Mouse (Mus musculus) CD4-positive helper T cell, adult 2 months (primary cell): ENCODE results near the gene Hoxa13.

Experiments used
- DNase-seq: peaks from one replicate; pipeline ENCODE4 v3.0.0-alpha.2; 2012; ENCODE audit warnings: low read depth, missing footprints, low spot score

Gene Hoxa13

GRCm38 (mm10) chr6:52270494-52271480 is 10.1 kb upstream of the Hoxa13 start:
- no peak for DNase-seq

GRCm38 (mm10) chr6:52268756-52269155 is 8.1 kb upstream of the Hoxa13 start:
- no peak for DNase-seq

DNA sequence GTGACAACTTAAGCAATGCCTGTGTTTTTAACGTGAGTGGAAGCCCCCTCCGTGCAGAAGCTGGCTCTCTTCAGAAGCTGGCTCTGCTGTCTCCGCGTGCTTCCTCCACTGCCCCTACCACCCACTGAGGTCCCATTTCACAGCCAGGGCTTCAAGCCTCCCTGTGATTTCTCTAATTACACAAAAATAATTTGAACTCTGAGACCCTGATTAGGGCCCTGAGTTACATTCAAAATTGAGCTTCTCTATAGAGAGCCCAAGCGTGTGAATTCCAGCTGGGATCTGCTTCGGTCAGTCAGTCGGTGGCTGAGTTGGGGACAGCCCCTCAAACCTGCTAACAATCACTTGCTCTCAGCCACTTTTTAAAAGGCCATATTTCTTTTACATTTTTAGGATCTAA is 7.7 kb upstream of the Hoxa13 start:
- no peak for DNase-seq

DNA sequence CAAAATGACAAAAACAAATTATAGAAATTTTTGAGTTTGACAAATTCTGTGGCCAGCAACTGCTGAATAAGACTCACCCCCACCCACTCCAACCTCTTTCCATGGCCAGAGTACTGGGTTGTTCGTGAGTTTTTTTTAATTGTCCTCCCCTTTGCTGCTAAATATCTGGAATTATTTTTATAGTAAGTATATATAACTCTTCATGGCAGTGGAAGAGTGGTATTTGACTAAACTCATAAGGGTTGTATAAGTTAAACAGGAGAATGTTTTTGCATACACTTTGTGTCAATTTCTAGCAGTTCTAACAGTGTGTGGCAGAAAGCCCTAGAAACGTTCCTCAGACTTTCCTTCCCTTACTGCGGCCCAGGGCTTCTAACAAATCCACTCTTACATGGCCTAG is 7.0 kb upstream of the Hoxa13 start:
- no peak for DNase-seq

DNA sequence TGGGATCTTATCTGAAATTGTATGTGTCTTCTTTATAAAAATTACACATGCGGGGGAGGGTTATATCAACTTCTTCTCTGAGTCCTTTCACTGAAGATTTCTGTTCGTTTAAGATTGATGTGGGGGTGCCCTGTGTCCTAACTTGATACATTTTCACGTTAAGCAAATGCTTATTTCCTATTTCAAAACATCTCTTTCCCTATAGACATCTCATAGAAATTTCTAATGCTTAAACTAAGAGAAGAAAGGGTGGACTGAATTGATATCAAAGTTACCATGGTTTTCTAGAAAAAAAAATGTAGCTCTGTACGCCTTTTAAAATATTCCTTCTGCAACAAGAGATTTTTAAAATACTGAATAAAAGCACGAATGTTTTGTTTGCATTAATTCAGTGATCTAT is 6.5 kb upstream of the Hoxa13 start:
- DNase-seq: no peak

GRCm38 (mm10) chr6:52266666-52266985 is 5.9 kb upstream of the Hoxa13 start:
- no peak for DNase-seq

GRCm38 (mm10) chr6:52265913-52266665 is 5.4 kb upstream of the Hoxa13 start:
- DNase-seq: no peak

DNA sequence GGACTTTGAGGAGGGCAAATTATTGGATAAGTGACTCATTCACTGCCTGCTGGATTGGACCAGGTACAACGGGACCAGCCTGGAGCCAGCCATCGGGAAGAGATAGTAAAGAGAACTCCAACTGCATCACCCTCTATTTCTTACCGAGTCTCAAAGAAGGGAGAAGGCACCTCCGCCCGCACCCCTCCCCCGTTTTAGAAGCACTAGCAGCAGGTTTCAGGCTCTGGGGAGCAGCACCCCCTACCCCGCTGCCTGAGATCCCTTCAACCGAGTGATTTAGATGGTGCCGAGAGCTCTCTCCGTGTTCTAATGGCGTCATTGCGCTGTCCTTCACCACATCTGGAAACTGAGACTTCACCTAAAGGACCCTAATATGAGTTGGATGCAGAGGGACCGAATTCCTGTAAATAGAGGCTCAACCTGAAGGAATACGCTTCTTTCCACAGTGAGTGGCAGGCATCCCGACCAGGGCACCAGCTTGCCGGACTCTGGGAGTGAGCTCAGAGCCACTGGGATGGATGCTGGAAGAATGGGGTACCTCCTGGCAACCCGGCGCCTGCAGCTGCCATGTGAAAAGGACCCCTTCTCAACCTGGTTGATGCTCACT is 4.7 kb upstream of the Hoxa13 start:
- DNase-seq: no peak

DNA sequence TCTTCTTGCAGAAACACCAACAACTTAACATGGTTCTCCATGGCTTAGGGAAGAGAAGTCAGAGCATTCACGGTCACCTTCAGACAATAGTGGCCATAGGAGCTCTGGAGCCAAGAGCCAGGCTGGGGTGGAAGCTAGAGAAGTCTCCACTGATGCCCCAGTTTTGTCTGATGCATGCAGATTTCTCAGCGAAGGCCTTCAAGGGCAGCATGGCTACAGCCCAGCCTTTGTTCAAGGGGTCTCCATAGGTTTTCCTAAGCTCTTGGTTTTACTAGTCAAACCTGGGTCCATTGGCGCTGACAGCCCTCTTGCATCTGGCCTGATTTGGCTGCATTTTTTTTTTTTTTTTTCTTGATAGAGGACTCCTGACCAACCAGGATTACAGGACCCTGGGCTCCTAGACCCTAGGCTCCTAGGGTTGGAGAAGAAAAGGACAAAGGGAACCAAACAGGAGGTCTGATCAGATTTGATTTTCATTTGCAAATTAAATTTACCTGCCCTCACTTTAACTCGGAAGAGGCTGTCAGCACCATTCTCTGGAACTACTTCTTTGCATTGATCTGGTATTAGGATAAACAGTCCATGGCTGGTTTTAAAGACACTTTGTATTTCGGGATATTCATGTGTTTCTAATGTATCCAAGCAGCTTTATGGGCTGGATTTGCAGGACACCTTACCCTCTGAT is 3.6 kb upstream of the Hoxa13 start:
- DNase-seq: no peak

DNA sequence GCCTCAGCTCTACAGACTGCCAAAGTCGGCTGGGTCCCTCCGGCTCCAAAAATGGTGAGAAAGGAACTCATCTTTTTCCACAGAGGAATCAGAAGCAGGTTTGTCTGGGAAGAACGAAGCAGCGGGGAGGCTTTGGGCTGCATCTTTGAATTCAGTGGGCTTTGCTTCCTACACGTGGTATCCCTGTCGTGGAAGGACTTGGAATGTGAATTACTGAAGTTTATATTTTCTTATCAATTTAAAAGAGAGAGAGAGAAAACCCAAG is 2.6 kb upstream of the Hoxa13 start:
- DNase-seq: no peak

DNA sequence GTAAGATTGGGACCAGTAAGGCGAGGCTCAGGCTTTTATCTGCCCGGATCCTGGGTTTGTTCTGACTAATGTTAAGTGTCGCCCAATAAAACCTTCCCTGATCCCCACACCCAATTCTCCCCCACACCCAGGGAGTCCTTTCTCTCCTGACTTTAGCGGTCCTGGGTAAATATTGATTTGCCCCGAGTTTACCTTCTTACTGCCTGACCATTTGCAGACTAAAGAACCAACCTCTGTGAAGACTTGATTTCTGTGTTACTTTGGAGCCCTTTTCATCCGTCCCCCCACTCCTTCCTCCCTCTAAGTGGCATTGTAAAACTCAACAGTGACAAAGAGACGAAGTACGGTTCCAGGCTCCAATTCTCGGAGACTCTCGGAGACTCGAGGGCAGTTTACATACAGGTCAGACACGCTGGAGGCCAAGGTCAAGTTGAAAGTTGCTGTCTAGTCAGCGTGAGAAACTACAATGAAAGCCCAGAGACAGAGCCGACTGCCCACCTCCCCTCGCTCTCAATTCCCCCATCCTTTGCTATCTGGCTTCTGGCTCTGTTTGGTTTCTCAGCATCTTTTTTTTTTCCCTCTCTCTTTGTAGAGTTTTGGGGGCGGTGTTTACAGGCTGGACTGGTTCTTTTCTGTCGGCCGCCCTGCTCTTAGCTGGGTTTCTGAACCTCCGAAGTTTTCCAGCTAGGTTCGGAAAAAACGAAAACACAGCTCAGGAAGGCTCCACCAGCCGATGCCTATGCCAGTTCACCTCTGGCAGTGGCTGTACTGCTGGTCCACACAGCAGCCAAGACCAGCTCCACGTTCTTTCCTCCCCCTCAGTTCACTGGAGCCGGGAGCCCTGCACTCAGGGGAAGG is 2.0 kb upstream of the Hoxa13 start:
- no peak for DNase-seq

GRCm38 (mm10) chr6:52261751-52262462 is 1.2 kb upstream of the Hoxa13 start:
- DNase-seq: no peak

GRCm38 (mm10) chr6:52259811-52260261 is 844 bp downstream of the Hoxa13 start:
- DNase-seq: no peak

DNA sequence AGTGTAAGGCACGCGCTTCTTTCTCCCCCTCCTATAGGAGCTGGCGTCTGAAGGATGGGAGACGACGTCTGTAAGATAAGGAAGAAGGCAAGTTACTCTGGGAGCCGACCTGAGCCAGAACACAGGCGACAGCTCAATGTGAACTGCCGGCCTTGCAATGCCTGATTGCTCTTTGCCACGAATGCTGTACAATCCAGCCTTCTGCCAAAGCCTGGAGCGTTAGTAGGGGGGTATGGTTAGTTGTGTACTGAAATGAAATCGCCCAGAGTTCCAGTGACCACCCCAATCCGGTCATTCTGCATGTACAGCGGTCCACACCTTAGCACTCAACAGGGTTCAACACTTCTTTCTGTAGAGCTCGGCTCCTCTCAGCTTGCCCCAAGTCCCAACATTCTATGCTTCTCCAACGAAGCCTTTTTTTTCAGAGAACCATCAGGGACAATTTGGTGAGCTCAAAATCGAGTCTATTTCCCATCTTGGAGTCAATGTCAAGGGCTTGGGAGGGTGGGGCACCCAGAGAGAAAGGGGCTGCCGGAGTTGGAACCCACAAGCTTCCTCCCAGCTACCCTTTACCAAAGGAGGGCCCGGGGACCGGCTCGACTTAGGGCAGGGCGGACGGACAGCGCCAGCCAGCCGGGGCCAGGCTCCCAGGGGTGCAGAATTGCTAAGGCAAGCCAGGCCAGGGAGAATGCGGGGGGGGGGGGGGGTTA is 1.4 kb downstream of the Hoxa13 start:
- no peak for DNase-seq

- DNase-seq: peak; percentile 75
These were observed 3.7 kb downstream of the Hoxa13 start for GRCm38 (mm10) chr6:52256956-52257355.

DNA sequence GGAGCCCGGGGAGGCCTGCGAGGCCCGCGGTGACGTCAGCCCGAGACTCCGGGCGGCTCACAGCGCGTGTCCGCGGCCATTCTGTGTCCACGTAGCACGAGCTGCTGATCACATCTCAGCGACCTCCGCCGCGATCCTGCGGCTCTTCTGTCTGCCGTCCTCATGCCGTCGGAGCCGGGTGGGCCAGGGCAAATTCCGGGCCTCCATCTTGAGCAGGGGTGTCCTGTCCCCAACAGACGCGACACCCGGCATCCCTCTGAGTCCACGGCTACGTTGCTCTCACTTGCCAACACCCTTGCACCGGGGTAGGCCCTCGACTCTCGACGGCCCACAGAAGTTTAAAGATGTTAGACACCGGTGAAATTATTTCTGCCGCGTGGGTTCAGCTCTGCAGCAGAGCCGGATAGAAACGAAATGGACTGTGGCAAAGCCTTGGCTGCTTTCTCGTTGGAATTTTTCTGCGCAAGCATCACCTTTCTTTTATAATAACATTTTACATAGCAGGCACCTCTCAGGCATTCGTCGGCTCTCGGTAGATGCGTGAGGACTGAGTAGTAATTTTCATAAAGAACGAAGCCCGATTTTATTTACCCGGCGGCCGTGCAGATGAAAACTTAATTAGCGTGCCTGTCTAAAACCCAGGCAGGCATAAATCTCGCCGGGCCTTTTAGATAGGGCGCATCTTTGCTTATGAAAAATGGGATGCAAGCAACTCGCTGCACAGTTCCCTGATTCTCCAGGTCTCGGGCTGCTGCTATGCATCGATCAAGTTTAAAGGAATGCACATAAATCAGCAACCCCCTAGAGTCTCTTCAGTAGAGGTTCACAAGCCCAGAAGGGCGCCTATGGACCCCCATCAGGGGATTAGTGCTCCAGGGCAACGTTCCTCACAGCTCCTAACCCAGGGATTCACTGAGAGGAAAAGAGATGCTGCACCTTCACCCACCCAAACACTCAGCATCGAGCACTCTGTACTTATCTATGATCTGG is 6.9 kb downstream of the Hoxa13 start:
- DNase-seq: no peak

GRCm38 (mm10) chr6:52252775-52253376 is 7.8 kb downstream of the Hoxa13 start:
- no peak for DNase-seq
